Mouse (Mus musculus) small intestine, adult 2 months (tissue): Measurements from ENCODE around the gene 9230102O04Rik. TPM values are rescaled to one million over a fixed set of nuclear protein-coding genes. Genes with fewer than 3 reads are reported as not detected.

ENCODE experiments used
- H3K27ac ChIP-seq: fragments of 200-500 bp; 2 replicates; pipeline ENCODE4 v1.5.1; 2012; ENCODE audit warnings: low read depth, low read length, control low read depth, inconsistent platforms; ENCODE audit not compliant: insufficient read depth
- H3K27me3 ChIP-seq: fragments of 200-500 bp; 2 replicates; pipeline ENCODE4 v1.6.1; 2012; ENCODE audit warnings: mild to moderate bottlenecking, moderate library complexity, low read length, inconsistent platforms; ENCODE audit not compliant: control insufficient read depth, insufficient read depth
- H3K36me3 ChIP-seq: fragments of 200-500 bp; 2 replicates; pipeline ENCODE4 v1.6.1; 2012; ENCODE audit warnings: mild to moderate bottlenecking, low read length, control low read depth, inconsistent platforms; ENCODE audit not compliant: control insufficient read depth, insufficient read depth
- H3K4me1 ChIP-seq: fragments of 200-500 bp; 2 replicates; pipeline ENCODE4 v1.6.1; 2012; ENCODE audit warnings: low read length, inconsistent platforms, mixed read lengths; ENCODE audit not compliant: control insufficient read depth, insufficient read depth, insufficient read length
- H3K4me3 ChIP-seq: fragments of 200-500 bp; 2 replicates; pipeline ENCODE4 v1.5.1; 2012; ENCODE audit warnings: low read depth, mild to moderate bottlenecking, control low read depth, inconsistent platforms, low read length, moderate library complexity
- CTCF ChIP-seq: fragments of 200-500 bp; IDR thresholded peaks from 2 replicates; pipeline ENCODE4 v1.5.1; 2012; ENCODE audit warnings: low read depth, mild to moderate bottlenecking, control low read depth, inconsistent platforms, low read length, moderate library complexity, mixed read lengths; ENCODE audit not compliant: insufficient replicate concordance, insufficient read length; ENCODE audit errors: extremely low read depth
- POLR2A ChIP-seq: fragments of 200-500 bp; IDR thresholded peaks from 2 replicates; pipeline ENCODE4 v1.6.1; 2012; ENCODE audit warnings: low read depth, mild to moderate bottlenecking, control low read depth, inconsistent platforms, low read length, moderate library complexity
- WGBS: fragments of 180-500 bp; shearing (Covaris S2); methylation state at CpG from one replicate; pipeline ENCODE4 v1.1.7; 2018; 5-methylcytosine and 5-hydroxymethylcytosine counted together
- polyA plus RNA-seq: library from polyadenylated mRNA; depleted of rRNA; stranded (reverse); fragments of >200 nt; gene quantifications from 2 replicates; pipeline ENCODE4 v1.2.3, GENCODE M21; 2012; rRNA removed

Gene 9230102O04Rik
- polyA plus RNA-seq, 1 experiment, result not detected

- H3K4me1 ChIP-seq, result 0 out of 2 replicates have a peak, but pooled peaks cover 2% of the 10 kb centered on the region
- 60% methylated on average over 4 of the region's 4 CpGs for WGBS
- H3K27me3 ChIP-seq, result peaks cover 24% of the 10 kb centered on the region
- 0 out of 2 replicates have a peak overlapping the region, but pooled peaks have one; percentile 27 for H3K27ac ChIP-seq
- TF ChIP-seq POLR2A (no peak), CTCF (no peak)
- H3K36me3 ChIP-seq, result no peaks in the 10 kb centered on the region
- H3K4me3 ChIP-seq, result no peak overlapping the region
These were observed 18.1 kb downstream of the 9230102O04Rik start for GRCm38 (mm10) chr2:9871141-9871716.

- TF ChIP-seq POLR2A (no peak), CTCF (no peak)
- 67% methylated on average over 12 of the region's 12 CpGs for WGBS
- Histone ChIP-seq H3K36me3 (no peaks in the 10 kb centered on the region), H3K27ac (no peak overlapping the region), H3K27me3 (0 out of 2 replicates have a peak, but pooled peaks cover 3% of the 10 kb centered on the region), H3K4me1 (0 out of 2 replicates have a peak, but pooled peaks cover 2% of the 10 kb centered on the region), H3K4me3 (no peak overlapping the region)
These were observed 22.1 kb downstream of the 9230102O04Rik start for GRCm38 (mm10) chr2:9867092-9867825.

- Histone ChIP-seq H3K27me3 (no peaks in the 10 kb centered on the region), H3K4me1 (no peaks in the 10 kb centered on the region), H3K27ac (no peak overlapping the region), H3K4me3 (no peak overlapping the region), H3K36me3 (no peaks in the 10 kb centered on the region)
- TF ChIP-seq POLR2A (no peak), CTCF (no peak)
- WGBS, result 86% methylated on average over 5 of the region's 5 CpGs
These were observed 28.6 kb downstream of the 9230102O04Rik start for GRCm38 (mm10) chr2:9860698-9861097.

GRCm38 (mm10) chr2:9855861-9856260 is 33.5 kb downstream of the 9230102O04Rik start:
- TF ChIP-seq POLR2A (no peak), CTCF (no peak)
- H3K4me3 ChIP-seq, result no peak overlapping the region
- H3K36me3 ChIP-seq, result no peaks in the 10 kb centered on the region
- H3K27me3 ChIP-seq, result no peaks in the 10 kb centered on the region
- no peaks in the 10 kb centered on the region for H3K4me1 ChIP-seq
- no peak overlapping the region for H3K27ac ChIP-seq
- 50% methylated on average over 4 of the region's 4 CpGs for WGBS

- no peak overlapping the region for H3K27ac ChIP-seq
- no peak for TF ChIP-seq CTCF
- TF ChIP-seq POLR2A, result no peak
- no peaks in the 10 kb centered on the region for H3K4me1 ChIP-seq
- H3K27me3 ChIP-seq, result no peaks in the 10 kb centered on the region
- WGBS, result 50% methylated on average over 13 of the region's 13 CpGs
- no peak overlapping the region for H3K4me3 ChIP-seq
- no peaks in the 10 kb centered on the region for H3K36me3 ChIP-seq
These were observed 36.3 kb downstream of the 9230102O04Rik start for GRCm38 (mm10) chr2:9852851-9853576.

GRCm38 (mm10) chr2:9835195-9835594 is 54.1 kb downstream of the 9230102O04Rik start:
- TF ChIP-seq CTCF (no peak), POLR2A (no peak)
- Histone ChIP-seq H3K4me1 (no peaks in the 10 kb centered on the region), H3K4me3 (no peak overlapping the region), H3K27me3 (no peaks in the 10 kb centered on the region), H3K36me3 (no peaks in the 10 kb centered on the region), H3K27ac (no peak overlapping the region)
- 67% methylated on average over 7 of the region's 7 CpGs for WGBS

- no peaks in the 10 kb centered on the region for H3K27me3 ChIP-seq
- H3K27ac ChIP-seq, result no peak overlapping the region
- H3K4me1 ChIP-seq, result no peaks in the 10 kb centered on the region
- no peaks in the 10 kb centered on the region for H3K36me3 ChIP-seq
- TF ChIP-seq CTCF, result no peak
- no peak for TF ChIP-seq POLR2A
- H3K4me3 ChIP-seq, result no peak overlapping the region
- 82% methylated on average over 7 of the region's 7 CpGs for WGBS
These were observed 55.6 kb downstream of the 9230102O04Rik start for GRCm38 (mm10) chr2:9833712-9834111.

Other genes starting within 250 kb of the 9230102O04Rik start
- not detected in 2 replicates for gene 4930412O13Rik, start 8.3 kb downstream of the 9230102O04Rik start, polyA plus RNA-seq
- 0.77 and 2.3 TPM in 2 replicates for gene Gata3, start 494 bp upstream of the 9230102O04Rik start, polyA plus RNA-seq
- 2.2 and 6.9 TPM in 2 replicates for gene Taf3, start 159.1 kb upstream of the 9230102O04Rik start, polyA plus RNA-seq
- gene Atp5c1, start 191.0 kb upstream of the 9230102O04Rik start, polyA plus RNA-seq, result 308 and 559 TPM in 2 replicates
- gene Kin, start 191.1 kb upstream of the 9230102O04Rik start, polyA plus RNA-seq, result 0.33 and 2.8 TPM in 2 replicates
- gene Itih2, start 241.9 kb upstream of the 9230102O04Rik start, polyA plus RNA-seq, result 0.61 TPM in 1 of 2 replicates, not detected in the other